Mouse (Mus musculus) embryonic stem cell, embryonic (primary cell): ENCODE data around the gene Hoxc13.

Source experiments
- CTCF ChIA-PET, 4 experiments: fragments of 300-600 bp in 2 of 4; fragments of 350-600 bp in 2 of 4; sonication (Branson Sonifier 250); formaldehyde crosslinking; loops; one replicate each; lab custom pipeline; 2022; ENCODE audit warnings: inconsistent platforms in 2 of 4; lab: Charles Lee
- POLR2A ChIA-PET, 4 experiments: fragments of 300-600 bp in 2 of 4; fragments of 350-600 bp in 2 of 4; sonication (Branson Sonifier 250); formaldehyde crosslinking; loops; one replicate each; lab custom pipeline; 2022; ENCODE audit warnings: antibody characterized with exemption in 4 of 4, inconsistent platforms in 1 of 4; lab: Charles Lee

The Hoxc13 gene

GRCm38 (mm10) chr15:102927032-102927645 is 6.2 kb downstream of the Hoxc13 start:
- CTCF ChIA-PET, result interaction anchor here in 1 of 4 experiments (1.2 kb wide), 1 partner anchor 166 kb away, joined by 5 read pairs; no protein-coding TSS in a partner anchor
- POLR2A ChIA-PET, result interaction anchor here in 3 of 4 experiments (0.6 to 12.9 kb wide), 12 partner anchors 9 to 159 kb away, joined by 3 to 268 read pairs (median 6); partner anchors contain the start of gene Hoxc12 (in 1 of the 3)

- ChIA-PET POLR2A (interaction anchor here (0.5 to 13.5 kb wide), 74 partner anchors 8 to 591 kb away, joined by 3 to 268 read pairs (median 4); partner anchors contain the start of genes Hoxc13 (in 3 of the 4), Hoxc10 (in 2 of the 4), Hoxc11 (in 2 of the 4) and Calcoco1 (in 1 of the 4)), CTCF (interaction anchor here (0.5 to 1.9 kb wide), 18 partner anchors 9 to 1521 kb away, joined by 3 to 10 read pairs (median 3); partner anchors contain the start of genes Hoxc10 (in 1 of the 4) and Hoxc13 (in 1 of the 4))
Measured at GRCm38 (mm10) chr15:102931706-102932358, 10.9 kb downstream of the Hoxc13 start.

GRCm38 (mm10) chr15:102934438-102934837 is 13.5 kb downstream of the Hoxc13 start:
- CTCF ChIA-PET, result interaction anchor here in 3 of 4 experiments (0.6 to 2.0 kb wide), 8 partner anchors 9 to 249 kb away, joined by 3 to 11 read pairs (median 6); partner anchors contain the start of gene Hoxc13 (in 1 of the 3)
- POLR2A ChIA-PET, result interaction anchor here (0.5 to 13.5 kb wide), 26 partner anchors 7 to 1665 kb away, joined by 3 to 268 read pairs (median 4); partner anchors contain the start of genes Hoxc13 (in 3 of the 4), Calcoco1 (in 1 of the 4), Hoxc11 (in 1 of the 4) and Sp1 (in 1 of the 4)

- CTCF ChIA-PET, result interaction anchor here (0.6 to 2.0 kb wide), 10 partner anchors 8 to 973 kb away, joined by 3 to 11 read pairs (median 6); partner anchors contain the start of gene Hoxc13 (in 1 of the 4)
- POLR2A ChIA-PET, result interaction anchor here (0.5 to 13.5 kb wide), 27 partner anchors 6 to 1665 kb away, joined by 3 to 268 read pairs (median 4); partner anchors contain the start of genes Hoxc13 (in 3 of the 4), Calcoco1 (in 1 of the 4), Hoxc11 (in 1 of the 4) and Sp1 (in 1 of the 4)
Measured at GRCm38 (mm10) chr15:102934897-102935296, 14.0 kb downstream of the Hoxc13 start.

GRCm38 (mm10) chr15:102936279-102936972 is 15.5 kb downstream of the Hoxc13 start, which contains the start of gene Hoxc12:
TSS of gene Hoxc12 (plus strand) at chr15:102936757.
- ChIA-PET CTCF (interaction anchor here in 1 of 4 experiments (1.0 to 1.2 kb wide), 2 partner anchors 199 to 232 kb away, joined by 3 to 4 read pairs; no protein-coding TSS in a partner anchor), POLR2A (interaction anchor here in 2 of 4 experiments (0.6 to 13.5 kb wide), 11 partner anchors 9 to 245 kb away, joined by 3 to 268 read pairs (median 4); partner anchors contain the start of gene Hoxc13 (in 2 of the 2))

- CTCF ChIA-PET, result interaction anchor here in 1 of 4 experiments (1.2 kb wide), 1 partner anchor 232 kb away, joined by 3 read pairs; no protein-coding TSS in a partner anchor
- POLR2A ChIA-PET, result interaction anchor here in 3 of 4 experiments (0.6 to 13.5 kb wide), 13 partner anchors 10 to 216 kb away, joined by 3 to 268 read pairs (median 5); partner anchors contain the start of genes Hoxc13 (in 2 of the 3) and Hoxc10 (in 1 of the 3)
Measured at GRCm38 (mm10) chr15:102937036-102937666, 16.2 kb downstream of the Hoxc13 start.

GRCm38 (mm10) chr15:102939256-102940155 is 18.6 kb downstream of the Hoxc13 start:
- CTCF ChIA-PET, result interaction anchor here in 3 of 4 experiments (0.6 to 1.8 kb wide), 9 partner anchors 19 to 238 kb away, joined by 3 to 7 read pairs (median 4); partner anchors contain the start of genes Hoxc10 (in 2 of the 3) and Hoxc13 (in 1 of the 3)
- POLR2A ChIA-PET, result interaction anchor here (0.6 to 13.5 kb wide), 35 partner anchors 7 to 300 kb away, joined by 3 to 268 read pairs (median 4); partner anchors contain the start of genes Hoxc13 (in 4 of the 4), Hoxc10 (in 2 of the 4), Cbx5 (in 1 of the 4) and Hoxc11 (in 1 of the 4)

GRCm38 (mm10) chr15:102942739-102943467 is 22.0 kb downstream of the Hoxc13 start:
- ChIA-PET CTCF (interaction anchor here (0.6 to 1.7 kb wide), 11 partner anchors 8 to 250 kb away, joined by 3 to 6 read pairs (median 3); no protein-coding TSS in a partner anchor), POLR2A (interaction anchor here (0.7 to 13.5 kb wide), 17 partner anchors 8 to 228 kb away, joined by 3 to 268 read pairs (median 6); partner anchors contain the start of genes Hoxc13 (in 2 of the 4), Hoxc10 (in 1 of the 4) and Hoxc11 (in 1 of the 4))

GRCm38 (mm10) chr15:102943468-102943813 is 22.5 kb downstream of the Hoxc13 start:
- ChIA-PET POLR2A (interaction anchor here (1.0 to 13.5 kb wide), 12 partner anchors 8 to 227 kb away, joined by 3 to 268 read pairs (median 9); partner anchors contain the start of gene Hoxc13 (in 2 of the 4)), CTCF (interaction anchor here in 2 of 4 experiments (0.6 to 1.7 kb wide), 7 partner anchors 9 to 234 kb away, joined by 3 to 6 read pairs (median 3); no protein-coding TSS in a partner anchor)

- CTCF ChIA-PET, result interaction anchor here in 1 of 4 experiments (0.9 kb wide), 1 partner anchor 15 kb away, joined by 3 read pairs; no protein-coding TSS in a partner anchor
- POLR2A ChIA-PET, result interaction anchor here in 3 of 4 experiments (1.2 to 3.0 kb wide), 6 partner anchors 8 to 19 kb away, joined by 4 to 10 read pairs (median 8); no protein-coding TSS in a partner anchor
Measured at GRCm38 (mm10) chr15:102945185-102946077, 24.5 kb downstream of the Hoxc13 start.

- POLR2A ChIA-PET, result interaction anchor here in 2 of 4 experiments (0.7 to 1.5 kb wide), 3 partner anchors 16 to 122 kb away, joined by 3 to 6 read pairs (median 4); partner anchors contain the start of gene Hoxc10 (in 1 of the 2)
Measured at GRCm38 (mm10) chr15:102947276-102947675, 26.4 kb downstream of the Hoxc13 start.

GRCm38 (mm10) chr15:102948842-102949241 is 27.9 kb downstream of the Hoxc13 start:
- CTCF ChIA-PET, result interaction anchor here (0.6 to 1.4 kb wide), 7 partner anchors 18 to 234 kb away, joined by 3 to 5 read pairs (median 3); partner anchors contain the start of genes Calcoco1 (in 1 of the 4), Hoxc10 (in 1 of the 4) and Hoxc13 (in 1 of the 4)
- POLR2A ChIA-PET, result interaction anchor here in 3 of 4 experiments (0.6 to 6.6 kb wide), 8 partner anchors 9 to 32 kb away, joined by 3 to 71 read pairs (median 10); no protein-coding TSS in a partner anchor

More at GRCm38 (mm10) chr15:102947276-102947675, 26.4 kb downstream of the Hoxc13 start:
- CTCF ChIA-PET, result interaction anchor here in 2 of 4 experiments (0.6 to 0.7 kb wide), 2 partner anchors 9 to 19 kb away, joined by 3 to 6 read pairs; partner anchors contain the start of gene Hoxc10 (in 1 of the 2)

GRCm38 (mm10) chr15:102949696-102950095 is 28.8 kb downstream of the Hoxc13 start:
- ChIA-PET POLR2A (interaction anchor here in 3 of 4 experiments (0.6 to 6.6 kb wide), 20 partner anchors 9 to 584 kb away, joined by 3 to 71 read pairs (median 4); no protein-coding TSS in a partner anchor), CTCF (interaction anchor here (0.6 to 1.4 kb wide), 10 partner anchors 17 to 334 kb away, joined by 3 to 5 read pairs (median 3); partner anchors contain the start of genes Hoxc10 (in 1 of the 4) and Hoxc13 (in 1 of the 4))
